Mouse (Mus musculus) CH12.LX (cell line): ENCODE measurements around the gene Traf1. TPM values are rescaled to one million over a fixed set of nuclear protein-coding genes. Genes with fewer than 3 reads are reported as not detected.

Experiments used
- DNase-seq: peaks from one replicate; pipeline ENCODE4 v3.0.0-alpha.2; 2013; ENCODE audit errors: extremely low read depth
- H3K27ac ChIP-seq: 2 replicates; pipeline ENCODE4 v1.5.1; 2012; ENCODE audit warnings: low read depth, mild to moderate bottlenecking, control low read depth, moderate library complexity; ENCODE audit not compliant: insufficient read depth
- H3K27me3 ChIP-seq: replicated peaks from 2 replicates; pipeline ENCODE3; 2012; ENCODE audit warnings: inconsistent platforms
- H3K36me3 ChIP-seq, 2 experiments: replicated peaks in 1 of 2; 2 replicates each; pipeline versions ENCODE3 to v1.6.1; 2012; ENCODE audit warnings: inconsistent platforms in 1 of 2, low read length in 1 of 2, mild to moderate bottlenecking in 1 of 2, mixed read lengths in 1 of 2, moderate library complexity in 1 of 2; ENCODE audit not compliant: control insufficient read depth in 1 of 2, insufficient read depth in 1 of 2
- H3K4me1 ChIP-seq, 2 experiments: 2 replicates each; pipeline ENCODE4 v1.6.1; 2012; ENCODE audit warnings: inconsistent platforms in 1 of 2, moderate library complexity in 1 of 2; ENCODE audit not compliant: insufficient read depth in 2 of 2, control insufficient read depth in 1 of 2
- H3K4me2 ChIP-seq: 2 replicates; pipeline ENCODE4 v1.6.1; 2012; ENCODE audit warnings: low read depth, mild to moderate bottlenecking, control low read depth; ENCODE audit not compliant: poor library complexity, insufficient read depth, severe bottlenecking
- H3K4me3 ChIP-seq, 3 experiments: fragments of 150-350 bp in 1 of 3; sonication (generic) in 1 of 3; replicated peaks in 1 of 3; 2 replicates each; pipeline versions ENCODE3 to v1.5.1; 2011 to 2012; ENCODE audit warnings: low read depth in 2 of 3, low read length in 2 of 3, mild to moderate bottlenecking in 2 of 3, moderate library complexity in 2 of 3, control low read depth in 1 of 3, improper control_type of control experiment in 1 of 3, inconsistent platforms in 1 of 3, mixed read lengths in 1 of 3; ENCODE audit not compliant: poor library complexity in 1 of 3
- H3K79me2 ChIP-seq: replicated peaks from 2 replicates; pipeline ENCODE4 v1.6.1; 2012; ENCODE audit warnings: mild to moderate bottlenecking, moderate library complexity; ENCODE audit not compliant: control insufficient read depth, poor library complexity, insufficient read depth, severe bottlenecking; ENCODE audit errors: extremely low read depth
- H3K9ac ChIP-seq: 2 replicates; pipeline ENCODE4 v1.6.1; 2012; ENCODE audit warnings: low read depth, mild to moderate bottlenecking, control low read depth, moderate library complexity; ENCODE audit not compliant: insufficient read depth
- H3K9me3 ChIP-seq: replicated peaks from 2 replicates; pipeline ENCODE3; 2012; ENCODE audit warnings: low read length, inconsistent platforms, mixed read lengths
- CHD2 ChIP-seq: IDR thresholded peaks from 2 replicates; pipeline ENCODE4 v1.6.1; 2011; ENCODE audit warnings: low read length, improper control_type of control experiment
- CTCF ChIP-seq, 2 experiments: IDR thresholded peaks in 1 of 2; conservative IDR thresholded peaks in 1 of 2; 2 replicates each; pipeline ENCODE4 v1.5.1; 2011 to 2012; ENCODE audit warnings: low read depth in 2 of 2, low read length in 2 of 2, improper control_type of control experiment in 1 of 2, inconsistent platforms in 1 of 2, mild to moderate bottlenecking in 1 of 2, moderate library complexity in 1 of 2
- E2F4 ChIP-seq: IDR thresholded peaks from 2 replicates; pipeline ENCODE4 v1.6.1; 2011; ENCODE audit warnings: low read depth, low read length, improper control_type of control experiment; ENCODE audit not compliant: insufficient replicate concordance
- ELF1 ChIP-seq: IDR thresholded peaks from 2 replicates; pipeline ENCODE4 v1.6.1; 2014; ENCODE audit warnings: low read depth, mild to moderate bottlenecking, inconsistent platforms, low read length, improper control_type of control experiment
- ETS1 ChIP-seq: conservative IDR thresholded peaks from 2 replicates; pipeline ENCODE4 v1.6.1; 2012; ENCODE audit warnings: low read depth, mild to moderate bottlenecking, inconsistent platforms, low read length, improper control_type of control experiment, moderate library complexity
- JUN ChIP-seq: IDR thresholded peaks from 2 replicates; pipeline ENCODE4 v1.6.1; 2011; ENCODE audit warnings: low read depth, mild to moderate bottlenecking, low read length, improper control_type of control experiment, moderate library complexity; ENCODE audit not compliant: insufficient read depth
- MAFK ChIP-seq: IDR thresholded peaks from 2 replicates; pipeline ENCODE4 v1.6.1; 2011; ENCODE audit warnings: low read length, improper control_type of control experiment; ENCODE audit not compliant: insufficient replicate concordance
- MAZ ChIP-seq: IDR thresholded peaks from 2 replicates; pipeline ENCODE4 v1.6.1; 2012; ENCODE audit warnings: low read depth, mild to moderate bottlenecking, inconsistent platforms, low read length, improper control_type of control experiment, moderate library complexity
- MEF2A ChIP-seq: IDR thresholded peaks from 2 replicates; pipeline ENCODE4 v1.6.1; 2014; ENCODE audit warnings: low read depth, mild to moderate bottlenecking, inconsistent platforms, low read length, improper control_type of control experiment, borderline replicate concordance
- MYC ChIP-seq: IDR thresholded peaks from 2 replicates; pipeline ENCODE4 v1.6.1; 2011; ENCODE audit warnings: low read depth, mild to moderate bottlenecking, improper control_type of control experiment, low read length
- NELFE ChIP-seq: IDR thresholded peaks from 2 replicates; pipeline ENCODE4 v1.6.1; 2011; ENCODE audit warnings: low read depth, low read length, improper control_type of control experiment
- PAX5 ChIP-seq: IDR thresholded peaks from 2 replicates; pipeline ENCODE4 v1.6.1; 2012; ENCODE audit warnings: low read length, inconsistent platforms, mixed read lengths
- POLR2A ChIP-seq: IDR thresholded peaks from 2 replicates; pipeline ENCODE4 v1.6.1; 2011; ENCODE audit warnings: low read depth, mild to moderate bottlenecking, improper control_type of control experiment, low read length
- RAD21 ChIP-seq: IDR thresholded peaks from 2 replicates; pipeline ENCODE4 v1.6.1; 2011; ENCODE audit warnings: low read depth, mild to moderate bottlenecking, low read length, improper control_type of control experiment, moderate library complexity
- SIN3A ChIP-seq: IDR thresholded peaks from 2 replicates; pipeline ENCODE4 v1.6.1; 2012; ENCODE audit warnings: low read length, improper control_type of control experiment, inconsistent platforms
- UBTF ChIP-seq: IDR thresholded peaks from 2 replicates; pipeline ENCODE4 v1.6.1; 2012; ENCODE audit warnings: low read depth, mild to moderate bottlenecking, inconsistent platforms, low read length, improper control_type of control experiment, moderate library complexity
- USF2 ChIP-seq: conservative IDR thresholded peaks from 2 replicates; pipeline ENCODE4 v1.6.1; 2011; ENCODE audit warnings: low read depth, low read length, improper control_type of control experiment
- ZKSCAN1 ChIP-seq: IDR thresholded peaks from 2 replicates; pipeline ENCODE4 v1.6.1; 2012; ENCODE audit warnings: low read depth, inconsistent platforms, low read length, improper control_type of control experiment, borderline replicate concordance
- dilution Hi-C: fragments of 300-500 bp; cut with MboI; formaldehyde crosslinking; loops from 2 replicates; pipeline ENCODE4 v1.14.3; 2020; ENCODE audit warnings: low sequenced_read_pairs; ENCODE audit not compliant: extremely low pct_unique_long_range_greater_than_20kb, extremely low pct_ligation_motif_present
- in situ Hi-C: fragments of 300-500 bp; cut with MboI; formaldehyde crosslinking; loops from 3 replicates; pipeline ENCODE4 v1.14.3; 2019; ENCODE audit warnings: low sequenced_read_pairs, low pct_ligation_motif_present, low pct_unique_long_range_greater_than_20kb, mixed read lengths
- polyA plus RNA-seq: library from polyadenylated mRNA; unstranded; fragments of >175 nt; gene quantifications from 2 replicates; pipeline ENCODE4 v1.2.1, GENCODE M21; 2012; ENCODE audit warnings: low read depth; ENCODE audit not compliant: insufficient read length
- total RNA-seq, 2 experiments: library from RNA; depleted of rRNA; stranded (reverse); fragments of 300-350 nt in 1 of 2; fragments of >200 nt in 1 of 2; gene quantifications; 2 replicates each; pipeline ENCODE4 v1.2.3; 2012 to 2014

The Traf1 gene
- total and polyA plus RNA-seq, 3 experiments: 47.9 to 151 (median 66.9) TPM

- H3K27ac ChIP-seq: peak overlapping the region; percentile 96
- H3K36me3 ChIP-seq: peaks cover 52 to 72% of the 10 kb centered on the region in 2 experiments
- dilution Hi-C loops (no loop called here), in situ Hi-C loops (no loop called here)
- H3K9me3 ChIP-seq: no peaks in the 10 kb centered on the region
- H3K27me3 ChIP-seq: no peaks in the 10 kb centered on the region
- peak overlapping the region; percentile 76 for H3K4me2 ChIP-seq
- H3K4me3 ChIP-seq: peak overlapping the region in 1 of 3 experiments; percentile 29
- H3K79me2 ChIP-seq: peaks cover 71% of the 10 kb centered on the region
- peaks cover 25 to 78% of the 10 kb centered on the region in 2 experiments for H3K4me1 ChIP-seq
- DNase-seq: no peak
- TF ChIP-seq MAZ (0 out of 2 replicates have a peak, but pooled peaks have one; percentile 8), MAFK (no peak), CHD2 (peak; percentile 49; the same call in 1 of the 2 replicates)
- peak overlapping the region; percentile 34; the same call in 1 of the 2 replicates for H3K9ac ChIP-seq
These were observed 8.6 kb downstream of the Traf1 start for GRCm38 (mm10) chr2:34953018-34953417.

GRCm38 (mm10) chr2:34951469-34951868, 10.1 kb downstream of the Traf1 start:
- Histone ChIP-seq H3K4me2 (no peak overlapping the region; the same call in 1 of the 2 replicates), H3K9me3 (no peaks in the 10 kb centered on the region), H3K27me3 (no peaks in the 10 kb centered on the region), H3K36me3 (peaks cover 67 to 84% of the 10 kb centered on the region in 2 experiments), H3K4me3 (no peak overlapping the region), H3K9ac (no peak overlapping the region), H3K79me2 (peaks cover 57% of the 10 kb centered on the region), H3K4me1 (peaks cover 25 to 87% of the 10 kb centered on the region in 2 experiments), H3K27ac (no peak overlapping the region)
- in situ Hi-C loops (no loop called here), dilution Hi-C loops (no loop called here)
- DNase-seq: no peak
- TF ChIP-seq USF2: no peak
- TF ChIP-seq MAFK: no peak
- TF ChIP-seq MEF2A: no peak
- no peak for TF ChIP-seq SIN3A
- TF ChIP-seq E2F4: no peak
- TF ChIP-seq UBTF: no peak
- no peak for TF ChIP-seq JUN
- TF ChIP-seq CHD2: no peak
- TF ChIP-seq CTCF (conservative IDR thresholded peaks at IDR 0.05 in 1 of 2, IDR thresholded peaks at IDR 0.05 in 1 of 2; ENCODE audit: low read depth in 2 of 2, low read length in 2 of 2): no peak
- no peak for TF ChIP-seq ETS1
- no peak for TF ChIP-seq POLR2A
- TF ChIP-seq MAZ: no peak
- no peak for TF ChIP-seq NELFE
- no peak for TF ChIP-seq ZKSCAN1
- no peak for TF ChIP-seq ELF1
- no peak for TF ChIP-seq RAD21
- no peak for TF ChIP-seq MYC
- no peak for TF ChIP-seq PAX5
